Mouse (Mus musculus) limb, embryonic 15.5 days (tissue): ENCODE results near the gene Dgkh. TPM values are rescaled to one million over a fixed set of nuclear protein-coding genes. Genes with fewer than 3 reads are reported as not detected.
A peak's percentile ranks its signal among the peaks of the same experiment; 100 is the strongest.

Source experiments
- ATAC-seq: fragments of 200-750 bp; cut with Nextera tagmentation; 2 replicates; pipeline ENCODE4 v1.8.0; 2017; ENCODE audit warnings: low read depth, moderate TSS enrichment; ENCODE audit not compliant: insufficient number of reproducible peaks, low FRiP score, low TSS enrichment
- H3K27ac ChIP-seq: fragments of 300-500 bp; sonication (generic); 2 replicates; pipeline ENCODE4 v1.5.1; 2015; ENCODE audit warnings: moderate library complexity, mild to moderate bottlenecking, inconsistent platforms
- H3K27me3 ChIP-seq: fragments of 300-500 bp; sonication (generic); 2 replicates; pipeline ENCODE4 v1.6.1; 2015; ENCODE audit warnings: inconsistent platforms
- H3K36me3 ChIP-seq: fragments of 300-500 bp; sonication (generic); 2 replicates; pipeline ENCODE4 v1.6.1; 2015; ENCODE audit warnings: inconsistent platforms
- H3K4me1 ChIP-seq: fragments of 300-500 bp; sonication (generic); 2 replicates; pipeline ENCODE4 v1.6.1; 2015; ENCODE audit warnings: inconsistent platforms
- H3K4me2 ChIP-seq: fragments of 300-500 bp; sonication (generic); 2 replicates; pipeline ENCODE4 v1.6.1; 2015; ENCODE audit warnings: mild to moderate bottlenecking, inconsistent platforms
- H3K4me3 ChIP-seq: fragments of 300-500 bp; sonication (generic); 2 replicates; pipeline ENCODE4 v1.5.1; 2015; ENCODE audit warnings: mild to moderate bottlenecking, inconsistent platforms
- H3K9ac ChIP-seq: fragments of 300-500 bp; sonication (generic); 2 replicates; pipeline ENCODE4 v1.6.1; 2015; ENCODE audit warnings: inconsistent platforms
- H3K9me3 ChIP-seq: fragments of 300-500 bp; sonication (generic); 2 replicates; pipeline ENCODE4 v1.6.1; 2016; ENCODE audit warnings: inconsistent platforms
- whole genome bisulfite sequencing: fragments of 180-500 bp; shearing (Covaris S2); methylation state at CpG from one replicate; pipeline ENCODE4 v1.1.7; 2015; 5-methylcytosine and 5-hydroxymethylcytosine counted together
- polyA plus RNA-seq: library from polyadenylated mRNA; unstranded; fragments of >200 nt; fragmentation: Nextera tagmentation; extraction: Ambion mirVana; gene quantifications from 2 replicates; pipeline ENCODE4 v1.2.1, GENCODE M21; 2015

Gene Dgkh
- 1.4 and 1.5 TPM in 2 replicates for polyA plus RNA-seq

DNA sequence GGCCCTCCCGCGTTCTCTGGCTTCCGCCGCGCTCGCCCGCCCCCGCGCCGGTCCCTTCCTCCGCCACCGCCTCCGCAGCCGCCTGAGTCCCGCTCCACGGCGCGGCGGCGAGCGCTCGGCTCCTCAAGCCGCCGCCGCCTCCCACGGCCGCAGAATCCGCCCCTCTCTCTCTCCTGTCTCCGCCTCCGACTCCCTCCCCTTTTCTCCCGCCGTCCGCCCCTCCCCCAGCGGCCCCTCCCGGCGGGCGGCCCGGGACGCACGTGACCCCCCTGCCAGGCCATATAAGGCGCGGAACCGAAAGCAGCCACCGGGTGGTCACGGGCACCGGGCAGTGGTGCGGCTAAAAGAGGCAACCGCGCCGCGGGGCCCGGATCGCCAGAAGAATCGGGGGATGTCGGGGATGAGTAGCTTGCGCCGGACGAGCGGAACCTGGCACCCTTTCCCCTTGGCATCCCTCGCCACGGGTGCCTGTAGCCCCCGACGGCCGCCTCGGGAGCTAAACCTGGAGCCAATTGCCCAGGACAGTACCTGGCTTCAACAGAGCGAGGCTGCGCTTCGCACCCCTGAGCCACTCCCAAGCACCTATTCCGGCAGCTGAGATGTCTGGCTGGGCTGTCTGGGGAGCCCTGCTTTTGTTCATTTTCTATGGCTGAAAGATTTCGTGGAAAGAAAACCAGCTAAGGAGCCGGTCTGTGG, at the start of gene Dgkh:
Dgkh (minus strand) TSS at position 160 of the 696 bp plus-strand sequence.
- under 1% methylated on average over 60 of the region's 71 CpGs for WGBS
- Histone ChIP-seq H3K36me3 (no peaks in the 10 kb centered on the region), H3K4me1 (peaks cover 9% of the 10 kb centered on the region), H3K27ac (peak within 1 kb of the TSS; percentile 79), H3K9me3 (no peaks in the 10 kb centered on the region), H3K9ac (peak within 1 kb of the TSS; percentile 72), H3K4me2 (peak within 1 kb of the TSS; percentile 96), H3K27me3 (peaks cover 3% of the 10 kb centered on the region; the same call in 1 of the 2 replicates), H3K4me3 (peak within 1 kb of the TSS; percentile 85)
- peak; percentile 84 for ATAC-seq

DNA sequence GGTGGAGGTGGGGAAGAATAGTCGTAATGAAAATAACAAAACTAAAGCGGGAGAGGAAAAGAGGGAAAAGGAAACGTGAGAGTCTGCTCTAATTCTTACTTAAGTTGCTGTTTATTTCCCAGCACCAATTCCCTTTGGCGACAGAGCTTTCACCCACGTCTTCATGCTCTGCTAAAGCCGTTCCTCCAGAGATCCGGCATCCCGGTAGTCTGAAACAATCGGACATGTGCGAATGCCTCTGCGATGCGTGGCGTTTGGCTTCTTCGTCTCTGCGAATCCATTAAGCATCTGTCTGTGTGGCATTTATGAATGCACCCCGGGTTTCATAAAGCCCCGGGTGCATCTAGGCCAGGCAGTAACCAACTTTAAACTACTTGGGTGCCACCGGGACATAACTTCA, 44.6 kb upstream of the Dgkh start:
- Histone ChIP-seq H3K4me2 (no peak overlapping the region), H3K9ac (no peak overlapping the region)

DNA sequence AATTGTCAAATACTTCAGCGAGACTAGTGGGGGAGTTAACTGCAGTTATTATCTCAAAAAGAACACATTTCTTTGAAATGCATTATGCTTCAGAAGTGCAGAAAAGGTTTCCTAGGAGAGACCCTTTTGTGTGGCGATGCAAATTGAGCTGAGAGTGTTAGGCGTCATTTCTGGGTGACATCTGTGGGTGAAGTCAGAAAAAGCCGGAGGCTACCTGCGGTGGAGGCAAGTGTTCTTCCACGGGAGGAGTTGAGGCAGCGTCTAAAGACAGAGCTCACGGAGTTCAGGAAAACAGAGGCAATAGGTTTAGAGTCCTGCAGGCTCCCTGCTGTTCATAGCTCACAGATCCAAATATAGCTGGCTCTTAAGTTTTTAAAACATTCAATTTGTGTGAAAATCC, 44.1 kb upstream of the Dgkh start:
- Histone ChIP-seq H3K4me1 (no peaks in the 10 kb centered on the region), H3K9me3 (no peaks in the 10 kb centered on the region), H3K4me3 (no peak overlapping the region), H3K27ac (no peak overlapping the region), H3K4me2 (no peak overlapping the region), H3K9ac (no peak overlapping the region), H3K36me3 (no peaks in the 10 kb centered on the region), H3K27me3 (no peaks in the 10 kb centered on the region)
- ATAC-seq = no peak
- WGBS = 17% methylated on average over 8 of the region's 8 CpGs

More for the DNA sequence above, 44.6 kb upstream of the Dgkh start:
- Histone ChIP-seq H3K4me1 (no peaks in the 10 kb centered on the region), H3K9me3 (no peaks in the 10 kb centered on the region), H3K4me3 (no peak overlapping the region), H3K27ac (no peak overlapping the region), H3K36me3 (no peaks in the 10 kb centered on the region), H3K27me3 (no peaks in the 10 kb centered on the region)
- WGBS = 66% methylated on average over 18 of the region's 18 CpGs
- no peak for ATAC-seq

DNA sequence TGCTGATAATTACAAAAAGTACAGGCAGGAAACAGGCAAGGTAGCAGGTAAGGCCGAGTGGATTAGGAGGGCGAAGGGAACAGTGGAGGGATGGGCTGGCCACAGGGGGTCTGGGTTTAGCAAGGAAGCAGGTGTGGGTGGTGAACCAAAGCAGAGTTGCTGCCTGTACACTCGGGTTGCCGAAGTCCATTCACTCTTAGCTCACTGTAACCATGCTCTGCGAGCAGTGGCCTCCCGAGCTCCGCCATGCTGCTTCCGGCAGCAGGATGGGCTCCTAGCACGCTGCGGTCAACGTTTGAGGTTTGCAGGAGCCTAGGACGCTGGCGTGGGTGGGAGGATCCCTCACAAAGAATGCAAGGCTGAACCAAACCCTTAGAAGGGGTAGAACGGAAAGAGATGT, 43.1 kb upstream of the Dgkh start:
- H3K9ac ChIP-seq = no peak overlapping the region
- no peaks in the 10 kb centered on the region for H3K9me3 ChIP-seq
- H3K4me1 ChIP-seq = no peaks in the 10 kb centered on the region
- H3K27ac ChIP-seq = no peak overlapping the region
- WGBS = 69% methylated on average over 14 of the region's 14 CpGs
- H3K36me3 ChIP-seq = no peaks in the 10 kb centered on the region
- H3K27me3 ChIP-seq = no peaks in the 10 kb centered on the region
- no peak overlapping the region for H3K4me2 ChIP-seq
- no peak overlapping the region for H3K4me3 ChIP-seq
- no peak for ATAC-seq

DNA sequence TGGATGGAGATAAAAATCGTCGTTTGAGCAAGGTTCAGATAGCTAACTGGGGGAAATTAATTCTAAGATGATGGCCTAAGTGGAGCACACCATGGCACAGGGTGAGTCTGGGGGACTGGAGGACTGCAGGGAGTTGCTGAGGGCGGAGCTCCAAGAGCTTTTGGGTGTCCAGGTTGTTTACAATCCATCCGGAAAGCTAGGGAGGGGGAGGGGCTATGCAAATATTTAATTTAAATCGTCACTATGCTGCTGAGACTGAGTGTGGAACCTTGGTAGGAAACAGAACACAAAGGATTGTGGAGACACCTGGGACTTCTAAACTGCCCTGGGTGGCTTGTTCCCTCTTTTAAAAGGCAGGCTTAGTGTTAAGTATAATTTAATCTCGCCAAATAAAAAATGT, 42.6 kb upstream of the Dgkh start:
- H3K4me3 ChIP-seq = no peak overlapping the region
- WGBS = 42% methylated on average over 6 of the region's 6 CpGs

DNA sequence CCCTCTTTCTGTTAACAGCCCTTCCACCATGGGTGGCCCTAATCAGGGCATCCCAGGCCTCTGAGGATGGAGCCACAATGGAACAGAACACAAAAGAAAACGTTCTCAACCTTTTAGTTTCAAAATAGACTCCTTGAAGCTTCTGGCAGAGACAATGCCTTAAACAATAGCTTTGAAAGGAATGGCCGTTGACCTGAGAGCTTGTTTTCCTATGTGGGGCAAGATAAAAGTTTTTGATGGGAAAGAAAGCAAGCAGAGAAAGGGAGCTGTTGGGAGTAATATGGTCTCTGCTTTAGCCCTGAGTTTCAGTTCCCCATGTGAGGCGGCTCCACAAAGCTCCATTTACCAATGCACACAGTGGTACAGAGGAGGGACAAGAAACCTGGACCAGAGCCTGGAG, 37.9 kb upstream of the Dgkh start:
- H3K9me3 ChIP-seq = no peaks in the 10 kb centered on the region
- no peaks in the 10 kb centered on the region for H3K4me1 ChIP-seq
- no peak overlapping the region for H3K4me3 ChIP-seq
- no peaks in the 10 kb centered on the region for H3K36me3 ChIP-seq
- no peaks in the 10 kb centered on the region for H3K27me3 ChIP-seq
- no peak overlapping the region for H3K9ac ChIP-seq
- 62% methylated on average over 3 of the region's 3 CpGs for WGBS
- ATAC-seq = no peak
- H3K27ac ChIP-seq = no peak overlapping the region
- no peak overlapping the region for H3K4me2 ChIP-seq

More for the DNA sequence above, 42.6 kb upstream of the Dgkh start:
- H3K4me1 ChIP-seq = no peaks in the 10 kb centered on the region
- H3K27me3 ChIP-seq = no peaks in the 10 kb centered on the region
- no peaks in the 10 kb centered on the region for H3K9me3 ChIP-seq
- H3K9ac ChIP-seq = no peak overlapping the region
- no peak overlapping the region for H3K27ac ChIP-seq
- no peaks in the 10 kb centered on the region for H3K36me3 ChIP-seq
- H3K4me2 ChIP-seq = no peak overlapping the region
- no peak for ATAC-seq

DNA sequence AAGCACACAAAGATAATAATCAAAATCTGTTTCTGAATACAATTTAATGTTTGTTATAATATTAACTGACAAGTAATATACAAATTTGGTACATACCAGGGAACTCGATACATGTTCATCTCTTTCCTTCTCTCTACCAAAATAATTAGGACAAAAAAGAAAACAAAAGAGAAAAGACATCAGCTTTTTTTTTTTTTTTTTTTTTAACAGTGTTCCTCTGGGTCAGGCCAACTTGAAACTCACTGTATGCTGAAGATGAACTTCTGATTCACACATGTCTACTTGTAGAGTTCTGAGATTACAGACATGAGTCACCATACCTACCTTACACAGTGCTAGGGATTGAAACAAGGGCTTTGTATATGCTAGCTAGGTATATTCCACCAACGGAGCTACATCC, 28.5 kb upstream of the Dgkh start:
- Histone ChIP-seq H3K27me3 (no peaks in the 10 kb centered on the region), H3K27ac (no peak overlapping the region), H3K9me3 (no peaks in the 10 kb centered on the region), H3K4me1 (no peaks in the 10 kb centered on the region), H3K9ac (no peak overlapping the region), H3K36me3 (no peaks in the 10 kb centered on the region), H3K4me2 (no peak overlapping the region), H3K4me3 (no peak overlapping the region)
- 92% methylated on average over 2 of the region's 2 CpGs for WGBS
- no peak for ATAC-seq

DNA sequence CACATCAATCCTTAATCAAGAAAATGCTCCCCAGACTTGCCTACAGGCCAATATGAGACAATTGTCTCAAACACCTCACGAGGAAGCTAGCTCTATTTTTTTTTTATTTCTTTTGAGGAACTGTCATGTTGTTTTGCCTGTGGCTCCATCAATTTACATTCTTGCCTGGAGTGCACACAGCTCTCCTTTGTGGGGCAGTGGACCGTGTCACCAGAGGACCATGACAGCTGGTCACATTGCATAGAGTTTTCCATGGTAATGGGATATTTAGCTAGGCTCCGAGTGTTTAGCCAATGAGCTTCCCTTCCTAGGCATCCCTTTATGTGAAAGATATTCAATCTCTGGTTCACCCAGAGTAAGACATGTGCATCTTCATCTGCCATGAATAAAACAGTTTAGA, 26.9 kb upstream of the Dgkh start:
- 84% methylated on average over 3 of the region's 3 CpGs for WGBS
- Histone ChIP-seq H3K27me3 (no peaks in the 10 kb centered on the region), H3K27ac (no peak overlapping the region), H3K4me1 (no peaks in the 10 kb centered on the region), H3K4me2 (no peak overlapping the region), H3K4me3 (no peak overlapping the region), H3K9ac (no peak overlapping the region), H3K9me3 (no peaks in the 10 kb centered on the region), H3K36me3 (no peaks in the 10 kb centered on the region)
- ATAC-seq = no peak

DNA sequence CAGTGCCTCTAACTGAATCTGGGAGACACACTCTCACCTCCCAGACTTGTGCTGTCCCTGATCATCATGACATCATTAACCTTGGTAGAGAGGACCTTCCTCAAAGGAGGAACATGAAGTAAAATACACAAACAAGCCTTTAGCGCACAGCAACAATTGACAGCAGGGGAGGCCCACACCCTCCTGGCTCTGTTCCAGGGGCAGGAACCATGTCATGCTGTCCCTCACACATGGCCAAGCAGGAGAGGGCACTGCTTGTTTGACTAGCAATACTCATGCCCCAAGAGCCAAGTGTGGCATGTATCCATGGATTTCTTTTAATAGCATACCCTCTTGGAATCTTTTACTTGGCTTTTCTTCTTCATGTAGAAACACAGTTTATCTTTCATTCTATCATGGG, 22.7 kb upstream of the Dgkh start:
- 78% methylated on average over 1 of the region's 1 CpGs for WGBS
- Histone ChIP-seq H3K27ac (no peak overlapping the region), H3K9ac (no peak overlapping the region), H3K4me2 (no peak overlapping the region), H3K9me3 (no peaks in the 10 kb centered on the region), H3K27me3 (no peaks in the 10 kb centered on the region), H3K4me3 (no peak overlapping the region), H3K36me3 (no peaks in the 10 kb centered on the region), H3K4me1 (no peaks in the 10 kb centered on the region)
- no peak for ATAC-seq

DNA sequence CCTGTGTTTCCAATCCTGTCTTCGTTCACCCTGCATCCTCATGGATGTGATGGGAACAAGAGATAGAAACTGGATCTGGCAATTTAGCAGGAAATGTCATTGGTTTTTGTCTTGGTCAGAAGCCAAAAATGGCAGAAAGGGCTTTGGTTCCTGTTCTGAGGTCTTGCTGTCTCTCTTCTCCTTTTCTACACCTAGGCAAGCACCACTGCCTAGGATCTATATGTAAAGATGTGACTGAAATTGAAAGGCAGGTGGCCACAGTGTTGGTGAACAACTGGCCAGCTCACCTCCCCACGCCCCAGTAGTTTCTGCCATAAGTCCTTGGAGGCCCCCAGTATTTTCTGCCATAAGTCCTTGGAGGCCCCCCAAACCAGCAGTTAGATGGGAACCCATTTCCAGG, 16.1 kb upstream of the Dgkh start:
- 92% methylated on average over 2 of the region's 2 CpGs for WGBS
- H3K9me3 ChIP-seq = no peaks in the 10 kb centered on the region
- H3K4me1 ChIP-seq = no peaks in the 10 kb centered on the region
- H3K36me3 ChIP-seq = no peaks in the 10 kb centered on the region
- H3K4me3 ChIP-seq = no peak overlapping the region
- H3K27me3 ChIP-seq = no peaks in the 10 kb centered on the region
- H3K27ac ChIP-seq = no peak overlapping the region
- no peak overlapping the region for H3K4me2 ChIP-seq
- ATAC-seq = no peak
- H3K9ac ChIP-seq = no peak overlapping the region

DNA sequence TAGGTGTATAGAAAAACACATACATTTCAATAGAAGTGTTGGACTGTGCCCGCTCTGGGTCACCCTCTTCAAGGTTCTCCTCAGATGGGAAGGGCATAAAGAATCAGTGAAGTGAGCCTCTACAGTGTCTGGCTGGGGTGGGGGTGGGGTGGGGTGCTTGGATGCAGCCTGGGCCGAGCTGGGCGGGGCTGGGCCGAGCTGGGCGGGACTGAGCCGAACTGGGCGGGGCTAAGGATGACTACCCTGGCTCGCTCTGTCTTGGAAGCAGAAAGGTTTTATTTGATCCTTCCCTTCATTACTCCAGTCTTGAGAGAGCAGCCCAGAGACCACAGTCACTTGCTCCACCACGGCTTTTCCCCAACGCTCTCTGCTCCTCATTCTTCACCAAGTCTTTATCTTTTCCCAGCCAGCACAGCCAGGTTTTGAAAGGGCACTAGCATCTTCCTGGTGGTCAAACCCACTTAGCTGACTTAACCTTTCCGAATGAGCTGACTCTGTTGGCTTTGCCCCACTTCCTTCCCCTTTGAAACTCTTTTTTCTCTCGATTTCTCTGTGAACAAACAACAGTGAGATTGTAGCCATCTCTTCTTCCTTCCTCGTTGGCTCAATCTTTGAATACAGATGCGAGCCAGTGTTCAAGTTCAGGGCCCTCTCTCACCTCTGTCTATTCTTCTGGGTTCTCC, 15.5 kb upstream of the Dgkh start:
- H3K4me1 ChIP-seq = no peaks in the 10 kb centered on the region
- no peaks in the 10 kb centered on the region for H3K27me3 ChIP-seq
- no peak overlapping the region for H3K9ac ChIP-seq
- H3K4me2 ChIP-seq = no peak overlapping the region
- no peak for ATAC-seq
- H3K36me3 ChIP-seq = no peaks in the 10 kb centered on the region
- H3K4me3 ChIP-seq = no peak overlapping the region
- WGBS = 45% methylated on average over 14 of the region's 14 CpGs
- no peak overlapping the region for H3K27ac ChIP-seq
- no peaks in the 10 kb centered on the region for H3K9me3 ChIP-seq

DNA sequence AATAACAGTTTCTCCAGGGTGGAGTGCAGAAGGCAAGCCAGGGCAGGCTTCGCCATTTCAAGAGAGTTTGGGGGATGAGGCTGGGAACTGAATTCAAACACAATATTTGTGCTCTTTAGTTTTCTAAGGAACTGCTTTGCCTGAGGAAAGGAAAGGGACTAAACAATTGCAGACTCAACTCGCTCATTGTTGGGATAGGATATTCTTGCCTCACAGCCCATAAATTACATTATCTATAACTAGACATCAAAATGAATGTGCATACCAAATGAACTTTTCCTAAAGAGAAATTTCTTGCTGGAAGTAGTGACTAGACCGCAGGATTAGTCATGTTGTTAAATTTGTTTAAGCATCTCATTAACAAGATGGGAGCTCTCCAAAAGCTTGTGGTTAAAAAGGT, 14.9 kb upstream of the Dgkh start:
- Histone ChIP-seq H3K4me1 (no peaks in the 10 kb centered on the region), H3K27me3 (no peaks in the 10 kb centered on the region), H3K27ac (no peak overlapping the region), H3K4me2 (no peak overlapping the region), H3K4me3 (no peak overlapping the region), H3K36me3 (no peaks in the 10 kb centered on the region), H3K9me3 (no peaks in the 10 kb centered on the region), H3K9ac (no peak overlapping the region)
- 59% methylated on average over 3 of the region's 3 CpGs for WGBS
- no peak for ATAC-seq
